Mouse (Mus musculus) lung, postnatal 0 days (tissue): ENCODE measurements around the gene Shpk.

ENCODE experiments used
- CTCF ChIP-seq: IDR thresholded peaks from 2 replicates; pipeline ENCODE4 v1.5.1; 2016; ENCODE audit warnings: antibody characterized with exemption, mild to moderate bottlenecking
- EP300 ChIP-seq: IDR thresholded peaks from 2 replicates; pipeline ENCODE4 v1.6.1; 2016; ENCODE audit warnings: antibody characterized with exemption, mild to moderate bottlenecking, control low read depth

- TF ChIP-seq CTCF (no peak), EP300 (no peak)
These were observed 12.0 kb upstream of the Shpk start for GRCm38 (mm10) chr11:73187231-73187630.
